Mouse (Mus musculus): Measurements from ENCODE around the gene Atf6. TPM values are rescaled to one million over a fixed set of nuclear protein-coding genes. Genes with fewer than 3 reads are reported as not detected.

Atf6 gene
- total and polyA plus RNA-seq, 3 experiments, result 11.7 to 16.4 TPM; not detected in 1

DNA sequence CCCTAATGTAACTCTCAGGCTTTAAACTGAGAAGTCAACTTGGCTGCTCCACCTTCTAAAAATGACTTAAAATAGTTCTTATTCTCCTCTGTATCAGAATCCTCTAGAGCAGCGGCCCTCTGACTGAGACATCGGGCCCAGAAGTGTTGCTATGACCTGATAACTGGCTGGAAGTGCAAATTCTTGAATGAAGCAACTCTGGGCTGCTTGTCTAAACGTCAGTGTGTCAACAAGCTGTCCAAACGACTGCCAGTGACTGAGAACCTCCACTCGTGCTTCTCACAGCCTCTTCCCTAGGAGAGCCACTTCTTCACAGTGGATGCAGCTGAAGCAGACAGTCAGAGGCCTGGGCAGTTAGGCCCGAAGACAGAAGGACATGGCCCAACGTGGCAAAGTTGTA, 64.9 kb downstream of the Atf6 start:
- H3K4me3 ChIP-seq (ENCODE audit: control insufficient read depth in 1 of 2, insufficient read depth in 1 of 2, low read depth in 2 of 2, low read length in 2 of 2), result no peak overlapping the region
- H3K79me2 ChIP-seq (ENCODE audit: control insufficient read depth, insufficient read depth, low read length, poor library complexity), result no peaks in the 10 kb centered on the region
- no peak for TF ChIP-seq POLR2A (IDR thresholded peaks at IDR 0.05; ENCODE audit: control insufficient read depth in 1 of 2, insufficient read depth in 1 of 2, low read depth in 1 of 2, low read length in 2 of 2, poor library complexity in 1 of 2)
- TF ChIP-seq ZKSCAN1 (IDR thresholded peaks at IDR 0.05; ENCODE audit: low read depth, low read length), result no peak
- no peak for TF ChIP-seq ZC3H11A (IDR thresholded peaks at IDR 0.05; ENCODE audit: low read depth, low read length)
- H3K36me3 ChIP-seq (ENCODE audit: control insufficient read depth in 1 of 2, insufficient read depth in 2 of 2, low read length in 2 of 2), result peaks cover 4 to 6% of the 10 kb centered on the region in 2 experiments
- peaks cover 2 to 7% of the 10 kb centered on the region in 2 experiments for H3K4me1 ChIP-seq (ENCODE audit: control insufficient read depth in 1 of 2, insufficient read depth in 2 of 2, low read length in 2 of 2)
- H3K9me3 ChIP-seq (replicated peaks; ENCODE audit: insufficient read depth, low read length), result no peaks in the 10 kb centered on the region
- H3K9ac ChIP-seq (ENCODE audit: control insufficient read depth, low read depth, low read length, poor library complexity, severe bottlenecking), result no peak overlapping the region
- H3K27ac ChIP-seq (ENCODE audit: control insufficient read depth, low read depth, low read length), result no peak overlapping the region
- no peak for DNase-seq (ENCODE audit: low read depth, low spot score)
- H3K27me3 ChIP-seq (ENCODE audit: control insufficient read depth in 1 of 2, insufficient read depth in 2 of 2, low read length in 2 of 2), result no peaks in the 10 kb centered on the region

DNA sequence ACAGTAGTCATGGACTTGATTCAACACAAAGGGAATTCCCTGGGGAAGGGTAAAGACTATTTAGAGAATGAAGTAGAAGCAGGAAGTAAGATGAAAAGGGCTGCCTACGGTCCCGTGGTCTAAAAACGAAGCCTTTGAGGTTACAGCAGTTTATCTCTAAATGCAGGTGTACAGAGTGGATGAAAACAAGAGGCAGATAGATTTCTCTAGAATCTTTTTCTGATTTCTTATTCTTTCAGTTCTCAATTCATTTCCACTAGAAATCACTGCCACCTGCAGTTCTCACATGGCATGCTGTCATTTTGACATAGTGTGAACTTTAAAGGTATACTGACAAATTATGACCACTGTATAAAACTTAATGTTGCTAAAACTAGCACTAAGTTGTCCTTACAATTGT, 66.9 kb downstream of the Atf6 start:
- H3K4me3 ChIP-seq (ENCODE audit: control insufficient read depth in 1 of 2, insufficient read depth in 1 of 2, low read depth in 2 of 2, low read length in 2 of 2), result no peak overlapping the region
- TF ChIP-seq MEF2A (IDR thresholded peaks at IDR 0.05; ENCODE audit: extremely low read depth, insufficient replicate concordance, low read depth, low read length, poor library complexity, severe bottlenecking), result no peak
- peak; percentile 92 for TF ChIP-seq RCOR1 (IDR thresholded peaks at IDR 0.05; ENCODE audit: low read depth, low read length)
- TF ChIP-seq TCF12 (IDR thresholded peaks at IDR 0.05; ENCODE audit: low read depth, low read length), result peak; percentile 62
- TF ChIP-seq TAL1 (IDR thresholded peaks at IDR 0.05; ENCODE audit: low read length), result peak; percentile 33; the same call in 1 of the 2 replicates
- TF ChIP-seq MXI1 (IDR thresholded peaks at IDR 0.05; ENCODE audit: low read depth, low read length), result peak; percentile 59; the same call in 1 of the 2 replicates
- TF ChIP-seq ZNF384 (IDR thresholded peaks at IDR 0.05; ENCODE audit: low read depth, low read length), result no peak
- TF ChIP-seq EP300 (IDR thresholded peaks at IDR 0.05; ENCODE audit: low read depth in 1 of 2, low read length in 2 of 2), result peak in 1 of 2 experiments; percentile 57; a peak in 2 of 4 replicates
- 0 out of 2 replicates have a peak, but pooled peaks have one; percentile 24 for TF ChIP-seq ETS1 (IDR thresholded peaks at IDR 0.05; ENCODE audit: low read depth, low read length)
- no peaks in the 10 kb centered on the region for H3K27me3 ChIP-seq (ENCODE audit: control insufficient read depth in 1 of 2, insufficient read depth in 2 of 2, low read length in 2 of 2)
- no peak overlapping the region for H3K9ac ChIP-seq (ENCODE audit: control insufficient read depth, low read depth, low read length, poor library complexity, severe bottlenecking)
- peak; percentile 36 for DNase-seq (ENCODE audit: low read depth, low spot score)
- peaks cover 4 to 17% of the 10 kb centered on the region in 2 experiments for H3K36me3 ChIP-seq (ENCODE audit: control insufficient read depth in 1 of 2, insufficient read depth in 2 of 2, low read length in 2 of 2)
- H3K79me2 ChIP-seq (ENCODE audit: control insufficient read depth, insufficient read depth, low read length, poor library complexity), result no peaks in the 10 kb centered on the region
- H3K4me1 ChIP-seq (ENCODE audit: control insufficient read depth in 1 of 2, insufficient read depth in 2 of 2, low read length in 2 of 2), result peaks cover 6 to 7% of the 10 kb centered on the region in 2 experiments
- H3K27ac ChIP-seq (ENCODE audit: control insufficient read depth, low read depth, low read length), result no peak overlapping the region
- H3K9me3 ChIP-seq (replicated peaks; ENCODE audit: insufficient read depth, low read length), result no peaks in the 10 kb centered on the region

DNA sequence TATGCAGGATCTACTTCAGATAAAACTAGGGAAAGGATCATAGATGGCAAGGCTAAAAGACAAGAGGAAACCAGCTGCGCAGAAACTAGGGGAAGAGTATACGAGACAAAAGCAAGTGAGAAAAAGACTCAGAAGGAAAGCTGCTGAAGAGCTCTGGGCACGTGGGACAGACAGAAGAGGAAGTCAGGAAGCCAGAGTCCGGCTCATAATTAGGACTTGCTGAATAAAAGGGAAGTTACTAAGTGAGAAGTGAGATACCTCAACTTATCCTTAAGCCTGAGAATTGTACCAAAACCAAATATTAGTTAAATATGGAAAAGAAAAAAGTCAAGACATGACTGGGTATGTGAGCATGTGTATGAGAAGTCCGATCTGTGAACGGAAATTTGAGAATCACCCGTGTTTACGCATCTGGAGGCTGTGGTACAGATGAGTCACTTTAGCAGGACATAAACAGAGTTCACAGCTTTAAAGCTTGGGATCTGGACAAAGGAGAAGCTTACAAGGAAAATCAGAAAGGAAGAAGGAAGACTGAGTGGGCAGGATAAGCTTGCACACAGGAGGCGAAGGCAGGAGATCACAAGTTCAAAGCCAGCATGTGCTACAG, 71.7 kb downstream of the Atf6 start:
- H3K4me1 ChIP-seq (ENCODE audit: control insufficient read depth in 1 of 2, insufficient read depth in 2 of 2, low read length in 2 of 2), result peaks cover 3 to 6% of the 10 kb centered on the region in 2 experiments; a peak in 3 of 4 replicates
- peaks cover 11 to 17% of the 10 kb centered on the region in 2 experiments for H3K36me3 ChIP-seq (ENCODE audit: control insufficient read depth in 1 of 2, insufficient read depth in 2 of 2, low read length in 2 of 2)
- no peaks in the 10 kb centered on the region for H3K9me3 ChIP-seq (replicated peaks; ENCODE audit: insufficient read depth, low read length)
- no peak overlapping the region for H3K4me3 ChIP-seq (ENCODE audit: control insufficient read depth in 1 of 2, insufficient read depth in 1 of 2, low read depth in 2 of 2, low read length in 2 of 2)
- H3K27me3 ChIP-seq (ENCODE audit: control insufficient read depth in 1 of 2, insufficient read depth in 2 of 2, low read length in 2 of 2), result no peaks in the 10 kb centered on the region
- H3K9ac ChIP-seq (ENCODE audit: control insufficient read depth, low read depth, low read length, poor library complexity, severe bottlenecking), result peak overlapping the region; percentile 39
- peak overlapping the region; percentile 68 for H3K27ac ChIP-seq (ENCODE audit: control insufficient read depth, low read depth, low read length)
- peak; percentile 87 for DNase-seq (ENCODE audit: low read depth, low spot score)
- no peaks in the 10 kb centered on the region for H3K79me2 ChIP-seq (ENCODE audit: control insufficient read depth, insufficient read depth, low read length, poor library complexity)
- TF ChIP-seq EP300 (IDR thresholded peaks at IDR 0.05; ENCODE audit: low read depth in 1 of 2, low read length in 2 of 2) (peak; percentile 25 to 75), UBTF (IDR thresholded peaks at IDR 0.05; ENCODE audit: borderline replicate concordance, insufficient read depth, low read depth, low read length) (no peak), MAZ (IDR thresholded peaks at IDR 0.05; ENCODE audit: low read depth, low read length) (no peak; the same call in 1 of the 2 replicates), ELF1 (IDR thresholded peaks at IDR 0.05; ENCODE audit: low read depth, low read length) (peak; percentile 35; the same call in 1 of the 2 replicates), ETS1 (IDR thresholded peaks at IDR 0.05; ENCODE audit: low read depth, low read length) (peak; percentile 47; the same call in 1 of the 2 replicates), JUND (IDR thresholded peaks at IDR 0.05; ENCODE audit: low read depth, low read length) (no peak), BHLHE40 (IDR thresholded peaks at IDR 0.05; ENCODE audit: borderline replicate concordance, low read depth, low read length) (peak; percentile 81; the same call in 1 of the 2 replicates), ZNF384 (IDR thresholded peaks at IDR 0.05; ENCODE audit: low read depth, low read length) (no peak), RCOR1 (IDR thresholded peaks at IDR 0.05; ENCODE audit: low read depth, low read length) (peak; percentile 54; the same call in 1 of the 2 replicates), MAFK (IDR thresholded peaks at IDR 0.05; ENCODE audit: borderline replicate concordance, low read depth, low read length) (no peak), MYC (IDR thresholded peaks at IDR 0.05; ENCODE audit: low read depth, low read length) (peak; percentile 98), POLR2AphosphoS5 (IDR thresholded peaks at IDR 0.05; ENCODE audit: borderline replicate concordance, low read depth, low read length) (no peak), TBP (IDR thresholded peaks at IDR 0.05; ENCODE audit: low read depth, low read length) (peak; percentile 93), GATA1 (IDR thresholded peaks at IDR 0.05; ENCODE audit: low read depth, low read length) (no peak), MYB (IDR thresholded peaks at IDR 0.05; ENCODE audit: low read depth, low read length) (no peak), MAX (IDR thresholded peaks at IDR 0.05; ENCODE audit: low read length) (peak; percentile 97)

Measured in MEL (cell line).